Mouse (Mus musculus) G1E (cell line): ENCODE measurements around the gene Fam8a1. TPM values are rescaled to one million over a fixed set of nuclear protein-coding genes. Genes with fewer than 3 reads are reported as not detected.

Source experiments
- ATAC-seq: 2 replicates; pipeline ENCODE4 v1.8.0; 2016; ENCODE audit warnings: mild to moderate bottlenecking; ENCODE audit not compliant: insufficient number of reproducible peaks, poor library complexity, low FRiP score, severe bottlenecking; ENCODE audit errors: extremely low read depth
- DNase-seq: peaks from one replicate; pipeline ENCODE4 v3.0.0; 2012; ENCODE audit warnings: low spot score
- H3K27me3 ChIP-seq: 2 replicates; pipeline ENCODE4 v1.6.1; 2012; ENCODE audit warnings: mild to moderate bottlenecking, low read length, inconsistent platforms; ENCODE audit not compliant: insufficient read depth
- H3K36me3 ChIP-seq: replicated peaks from 2 replicates; pipeline ENCODE3; 2012; ENCODE audit warnings: mild to moderate bottlenecking, inconsistent platforms
- H3K4me1 ChIP-seq: 2 replicates; pipeline ENCODE4 v1.6.1; 2012; ENCODE audit warnings: low read depth, low read length, inconsistent platforms, mixed read lengths; ENCODE audit not compliant: insufficient read depth
- H3K4me3 ChIP-seq: 2 replicates; pipeline ENCODE4 v1.5.1; 2012; ENCODE audit warnings: low read depth, mild to moderate bottlenecking, inconsistent platforms, low read length, moderate library complexity, mixed read lengths
- H3K9me3 ChIP-seq: replicated peaks from 2 replicates; pipeline ENCODE4 v1.6.1; 2012; ENCODE audit warnings: inconsistent platforms
- CTCF ChIP-seq: IDR thresholded peaks from 2 replicates; pipeline ENCODE4 v1.5.1; 2012; ENCODE audit warnings: low read depth, low read length, inconsistent platforms, mixed read lengths
- GATA1 ChIP-seq: IDR thresholded peaks from 2 replicates; pipeline ENCODE4 v1.6.1; 2012; ENCODE audit warnings: borderline replicate concordance, low read length, inconsistent platforms, mixed read lengths
- GATA2 ChIP-seq: IDR thresholded peaks from 2 replicates; pipeline ENCODE4 v1.6.1; 2012; ENCODE audit warnings: low read depth, low read length, inconsistent platforms, borderline replicate concordance
- POLR2AphosphoS5 ChIP-seq: IDR thresholded peaks from 2 replicates; pipeline ENCODE4 v1.6.1; 2012; ENCODE audit warnings: low read depth, low read length, inconsistent platforms; ENCODE audit not compliant: insufficient replicate concordance
- TAL1 ChIP-seq: conservative IDR thresholded peaks from 2 replicates; pipeline ENCODE4 v1.6.1; 2012; ENCODE audit warnings: low read depth, low read length, inconsistent platforms, mixed read lengths
- polyA plus RNA-seq: library from polyadenylated mRNA; stranded (reverse); fragments of >175 nt; gene quantifications from 2 replicates; pipeline ENCODE4 v1.2.3, GENCODE M21; 2012
- total RNA-seq, 2 experiments: library from RNA; stranded (forward) in 1 of 2; stranded (reverse) in 1 of 2; fragments of 200-1000 nt in 1 of 2; fragments of >200 nt in 1 of 2; fragmentation: Nextera tagmentation in 1 of 2; gene quantifications; 2 replicates each; pipeline ENCODE4 v1.2.3; 2014 to 2017

The Fam8a1 gene
- total and polyA plus RNA-seq, 3 experiments: 7.2 to 39.4 (median 29.0) TPM

GRCm38 (mm10) chr13:46713486-46713885 is 44.2 kb downstream of the Fam8a1 start:
- DNase-seq (no peak), ATAC-seq (no peak)
- Histone ChIP-seq H3K9me3 (no peaks in the 10 kb centered on the region), H3K4me1 (peaks cover 29% of the 10 kb centered on the region), H3K27me3 (no peaks in the 10 kb centered on the region), H3K4me3 (no peak overlapping the region), H3K36me3 (peaks cover 80% of the 10 kb centered on the region)
- TF ChIP-seq CTCF (no peak), GATA2 (no peak), TAL1 (no peak), GATA1 (no peak), POLR2AphosphoS5 (no peak)

DNA sequence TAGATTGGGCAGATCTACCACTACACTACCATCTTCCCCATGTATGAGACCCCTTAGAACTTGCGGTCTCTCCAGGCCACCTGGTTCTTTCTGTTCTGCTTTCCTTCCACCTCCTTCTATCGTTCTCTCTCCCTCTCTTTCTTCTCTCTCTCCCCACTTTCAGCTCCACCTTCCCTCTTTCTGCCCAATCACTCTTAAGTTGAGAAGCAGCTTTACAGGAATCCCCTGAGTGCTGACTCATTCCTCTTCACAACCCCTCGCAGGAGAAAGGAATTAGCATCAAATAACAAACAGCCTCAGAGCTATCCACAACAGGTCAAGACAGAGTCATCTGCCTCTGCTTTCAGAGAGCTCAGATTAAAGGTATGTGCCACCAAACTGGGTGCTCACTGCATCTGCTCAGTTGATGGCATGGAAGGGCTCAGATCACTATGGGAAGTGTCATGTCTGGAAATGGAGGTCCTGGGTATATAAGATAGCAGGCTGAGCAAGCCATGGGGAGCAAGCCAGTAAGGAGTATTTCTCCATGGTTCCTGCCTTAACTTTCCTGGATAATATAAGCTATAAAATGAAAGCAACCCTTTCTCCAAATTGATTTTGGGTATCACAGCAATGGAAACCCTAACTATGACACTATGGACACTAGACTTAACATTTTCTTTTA is 46.8 kb downstream of the Fam8a1 start:
- DNase-seq (no peak), ATAC-seq (peak; percentile 78)
- Histone ChIP-seq H3K4me3 (no peak overlapping the region; the same call in 1 of the 2 replicates), H3K27me3 (no peaks in the 10 kb centered on the region), H3K9me3 (no peaks in the 10 kb centered on the region), H3K4me1 (peaks cover 43% of the 10 kb centered on the region), H3K36me3 (peaks cover 67% of the 10 kb centered on the region)
- TF ChIP-seq TAL1 (no peak), POLR2AphosphoS5 (no peak), GATA1 (no peak), GATA2 (no peak), CTCF (no peak)

- Histone ChIP-seq H3K4me1 (peaks cover 58% of the 10 kb centered on the region), H3K36me3 (peaks cover 46% of the 10 kb centered on the region), H3K9me3 (no peaks in the 10 kb centered on the region), H3K27me3 (no peaks in the 10 kb centered on the region), H3K4me3 (no peak overlapping the region; the same call in 1 of the 2 replicates)
- DNase-seq (no peak), ATAC-seq (no peak)
- TF ChIP-seq TAL1 (no peak), GATA2 (no peak), POLR2AphosphoS5 (no peak), GATA1 (no peak), CTCF (no peak)
Measured at GRCm38 (mm10) chr13:46718893-46719400, 49.6 kb downstream of the Fam8a1 start.

- H3K36me3 ChIP-seq: peaks cover 39% of the 10 kb centered on the region
Measured at GRCm38 (mm10) chr13:46721009-46721408, 51.7 kb downstream of the Fam8a1 start.

DNA sequence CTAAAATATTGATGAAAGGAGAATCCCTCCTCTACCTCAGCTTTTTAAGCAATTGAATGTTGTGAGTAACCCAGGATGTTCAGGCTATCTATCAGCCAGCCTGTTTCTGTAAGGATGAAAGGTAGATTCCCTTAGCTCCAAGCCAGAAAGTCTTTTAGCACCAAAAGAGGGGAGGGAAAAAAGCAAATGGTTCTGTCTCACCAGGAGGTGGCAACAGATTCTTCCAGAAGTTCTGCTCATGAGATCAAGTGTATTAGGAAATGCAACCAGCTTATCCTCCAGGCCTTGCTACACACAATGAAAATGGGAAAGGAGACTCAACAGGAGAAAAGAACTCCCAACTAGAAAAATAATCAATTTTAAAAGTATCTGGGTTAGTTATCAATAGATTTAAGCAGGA is 55.0 kb downstream of the Fam8a1 start:
- TF ChIP-seq TAL1 (no peak), GATA1 (no peak), CTCF (no peak), GATA2 (no peak), POLR2AphosphoS5 (no peak)
- Histone ChIP-seq H3K36me3 (peaks cover 17% of the 10 kb centered on the region), H3K4me3 (no peak overlapping the region; the same call in 1 of the 2 replicates), H3K9me3 (no peaks in the 10 kb centered on the region), H3K4me1 (peaks cover 42% of the 10 kb centered on the region), H3K27me3 (no peaks in the 10 kb centered on the region)
- DNase-seq (no peak), ATAC-seq (no peak)

More at GRCm38 (mm10) chr13:46721009-46721408, 51.7 kb downstream of the Fam8a1 start:
- H3K4me1 ChIP-seq: peaks cover 61% of the 10 kb centered on the region
- no peaks in the 10 kb centered on the region for H3K27me3 ChIP-seq
- no peak overlapping the region for H3K4me3 ChIP-seq
- DNase-seq (no peak), ATAC-seq (no peak)
- no peaks in the 10 kb centered on the region for H3K9me3 ChIP-seq
- TF ChIP-seq GATA1 (no peak), GATA2 (no peak), CTCF (no peak), POLR2AphosphoS5 (no peak), TAL1 (no peak)

- ATAC-seq (no peak), DNase-seq (no peak)
- Histone ChIP-seq H3K9me3 (no peaks in the 10 kb centered on the region), H3K4me3 (peak overlapping the region; percentile 56; the same call in 1 of the 2 replicates), H3K4me1 (peaks cover 41% of the 10 kb centered on the region), H3K36me3 (peaks cover 11% of the 10 kb centered on the region), H3K27me3 (no peaks in the 10 kb centered on the region)
- no peak for TF ChIP-seq TAL1
- no peak for TF ChIP-seq GATA1
- no peak for TF ChIP-seq POLR2AphosphoS5
- no peak for TF ChIP-seq GATA2
- TF ChIP-seq CTCF: no peak
Measured at GRCm38 (mm10) chr13:46725227-46725626, 55.9 kb downstream of the Fam8a1 start.
